Mouse (Mus musculus) heart, postnatal 36 days (tissue): ENCODE data around the gene Ube2v1. TPM values are rescaled to one million over a fixed set of nuclear protein-coding genes. Genes with fewer than 3 reads are reported as not detected.

Experiments used
- DNase-seq, 2 experiments: peaks; one replicate each; pipeline ENCODE4 v3.0.0; 2021 to 2022
- intact Hi-C: fragments of 180-260 bp; cut with DNase I; formaldehyde crosslinking; loops from one replicate; pipeline ENCODE4 v1.15.1; 2025
- microRNA-seq, 2 experiments: library from miRNA; unstranded; fragments of <30 nt; microRNA quantifications; one replicate each; pipeline ENCODE4 v1.2.0; 2021; ENCODE audit warnings: borderline number of aligned reads in 2 of 2
- total RNA-seq, 2 experiments: library from RNA; stranded (reverse); gene quantifications; 2 replicates each; pipeline ENCODE4 v1.2.3; 2021

Ube2v1 gene
- total RNA-seq, 2 experiments from 2014 or later = 111 to 114 TPM

DNA sequence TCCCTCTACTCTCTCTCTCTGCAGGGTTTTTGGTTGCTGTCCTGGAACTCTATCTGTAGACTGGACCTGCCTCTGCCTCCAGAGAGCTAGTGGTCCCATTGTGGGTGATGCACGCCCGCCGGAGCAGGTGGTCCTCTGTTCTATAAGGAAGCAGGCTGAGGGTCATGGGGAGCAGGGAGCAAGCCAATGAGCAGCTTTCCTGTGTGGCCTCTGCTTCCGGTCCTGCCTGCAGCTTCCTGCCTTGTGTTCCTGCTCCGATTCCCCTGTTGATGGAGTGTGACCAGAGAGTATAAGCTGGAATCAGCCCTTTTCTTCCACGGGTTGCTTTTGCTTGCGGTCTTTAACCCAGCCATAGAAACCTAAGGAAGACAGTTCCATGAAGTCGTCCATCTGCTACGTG is 63.8 kb downstream of the Ube2v1 start:
- intact Hi-C loops = no loop called here
- DNase-seq = no peak

DNA sequence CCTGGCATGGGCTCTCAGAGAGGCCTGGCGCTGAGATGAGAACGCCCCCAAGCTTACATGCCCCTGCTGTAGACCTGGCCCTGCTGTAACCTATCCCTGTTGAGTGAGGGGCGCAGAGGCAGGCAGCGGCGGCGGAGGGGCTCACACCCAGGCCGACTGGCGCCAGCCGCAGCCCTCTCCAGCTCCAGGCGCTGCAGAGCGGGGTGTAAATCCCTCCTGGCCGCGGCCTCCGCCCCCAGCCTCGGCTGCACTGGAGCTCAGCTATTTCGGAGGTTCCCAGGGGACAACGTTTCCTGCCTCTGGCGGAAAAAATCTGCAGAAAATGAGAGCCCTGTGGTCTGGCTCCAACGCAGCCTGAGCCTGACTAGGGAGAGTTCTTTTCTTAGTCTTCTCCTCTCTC is 66.2 kb downstream of the Ube2v1 start:
- DNase-seq = peak; percentile 71 to 77
- intact Hi-C loops = loop anchor here (2.0 kb wide), 2 partner anchors 19 to 29 kb away; no protein-coding TSS in a partner anchor

DNA sequence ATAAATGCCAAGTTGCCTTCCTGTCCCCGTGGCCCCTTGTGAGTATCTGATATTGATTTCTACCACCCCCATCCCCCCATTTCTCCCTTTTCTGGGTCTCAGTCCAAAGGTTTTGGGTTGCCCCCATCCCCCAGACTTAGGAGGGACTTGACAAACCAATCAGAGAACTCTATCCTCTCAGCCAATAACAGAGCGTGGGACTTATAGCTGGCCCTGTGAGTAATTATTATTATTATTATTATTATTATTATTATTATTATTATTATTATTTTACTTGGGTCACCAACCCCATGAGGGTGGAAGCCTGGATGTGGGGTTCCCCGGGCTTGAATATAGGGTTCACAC is 66.6 kb downstream of the Ube2v1 start:
- intact Hi-C loops = loop anchor here (2.0 kb wide), 2 partner anchors 18 to 30 kb away; no protein-coding TSS in a partner anchor
- no peak for DNase-seq

DNA sequence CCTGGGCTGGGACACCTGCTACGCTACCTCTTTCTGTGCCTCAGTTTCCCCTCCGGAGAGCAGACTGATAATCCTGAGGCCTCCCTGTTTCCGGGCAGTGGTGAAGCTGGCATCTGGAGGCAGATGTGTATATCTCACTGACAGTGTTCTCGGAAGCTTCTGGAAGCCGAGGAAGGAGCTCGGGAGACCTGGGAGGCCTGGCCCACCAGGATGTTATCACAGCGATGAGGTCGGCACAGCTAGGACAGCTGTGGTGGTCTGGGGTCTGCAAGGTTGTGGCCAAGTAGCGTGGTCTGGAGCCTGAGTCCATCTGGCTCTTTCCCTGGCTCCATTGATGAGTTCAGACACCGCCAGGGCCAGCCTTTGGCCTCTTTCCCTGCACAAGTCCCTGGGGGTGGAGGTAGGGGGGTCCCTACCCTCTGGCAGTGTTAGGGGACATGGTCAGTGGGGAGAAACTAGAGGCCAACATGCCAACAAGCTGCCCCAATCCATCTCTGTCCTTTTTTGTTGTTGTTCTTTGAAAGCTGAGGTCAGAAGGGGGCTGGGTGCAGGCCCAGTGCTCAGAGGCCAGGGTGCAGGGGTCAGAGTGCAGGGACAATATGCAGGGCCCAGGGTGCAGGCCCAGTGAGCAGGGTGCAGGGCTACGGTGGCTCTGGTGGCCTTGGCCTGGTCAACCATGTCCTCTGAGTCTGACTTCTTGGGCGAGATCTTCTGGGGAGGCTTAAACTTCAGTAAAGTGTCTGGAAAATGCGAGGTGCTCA is 67.2 kb downstream of the Ube2v1 start:
- intact Hi-C loops = loop anchor here (2.0 kb wide), 2 partner anchors 18 to 30 kb away; no protein-coding TSS in a partner anchor
- DNase-seq = no peak

DNA sequence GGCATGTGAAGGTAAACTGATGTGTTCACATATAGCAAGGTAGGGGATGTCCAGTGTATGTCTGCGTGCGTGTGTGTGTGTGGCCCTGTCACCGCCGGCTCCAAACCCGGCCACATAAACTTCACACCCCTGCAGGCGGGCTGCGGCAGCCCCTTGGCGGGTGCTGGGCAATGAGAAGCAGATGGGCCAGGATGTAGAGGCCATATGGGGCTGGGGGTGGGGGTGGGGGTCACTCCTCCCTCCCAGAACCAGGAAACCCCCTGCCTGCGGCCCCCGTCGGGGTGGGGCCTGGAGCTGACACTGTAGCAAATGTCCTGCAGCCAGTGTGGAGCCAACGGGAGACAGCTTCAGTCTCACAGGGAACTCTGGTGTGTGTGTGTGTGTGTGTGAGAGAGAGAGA is 68.2 kb downstream of the Ube2v1 start:
- DNase-seq = no peak
- intact Hi-C loops = loop anchor here (2.0 kb wide), 2 partner anchors 17 to 31 kb away; no protein-coding TSS in a partner anchor

DNA sequence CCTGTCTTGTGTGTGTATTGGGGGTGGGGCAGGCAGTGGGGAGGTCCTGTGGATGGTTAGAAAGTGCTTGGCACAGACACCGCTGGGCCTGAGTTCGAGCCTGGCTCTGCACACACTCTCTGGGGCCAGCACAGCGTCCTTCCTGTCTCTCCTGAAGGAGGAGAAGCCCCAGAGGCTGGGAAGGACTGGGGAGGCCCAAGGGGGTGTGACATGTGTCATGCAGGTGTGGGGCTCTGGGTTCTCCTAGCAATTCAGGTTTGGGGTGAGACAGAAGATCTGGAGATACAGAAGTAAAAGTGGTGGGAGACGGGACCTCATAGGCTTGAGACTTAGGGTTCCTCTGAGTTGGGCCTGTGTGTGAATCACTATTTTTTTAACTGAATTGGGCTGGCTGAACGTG is 68.9 kb downstream of the Ube2v1 start:
- DNase-seq = no peak
- intact Hi-C loops = no loop called here

DNA sequence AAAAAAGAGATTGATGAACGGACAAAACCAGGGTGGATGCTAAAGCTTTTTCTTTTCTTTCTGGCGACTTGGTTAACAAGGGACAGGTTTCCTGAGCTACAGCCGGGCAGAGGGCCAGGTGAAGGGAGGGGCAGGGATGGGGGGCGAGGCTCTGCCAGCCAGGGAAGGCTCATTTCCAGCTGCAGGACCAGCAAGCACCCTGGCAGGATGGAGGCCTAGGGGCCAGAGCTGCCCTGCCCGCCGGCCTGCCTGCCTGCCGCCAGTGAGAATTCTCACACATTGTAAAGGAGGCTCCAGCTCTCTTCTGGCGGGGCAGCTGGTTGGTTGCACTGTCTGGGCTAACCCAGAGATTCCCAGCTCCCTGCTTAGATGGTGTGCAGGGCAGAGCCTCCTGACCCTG is 69.8 kb downstream of the Ube2v1 start:
- intact Hi-C loops = no loop called here
- peak in 1 of 2 experiments; percentile 49 for DNase-seq

DNA sequence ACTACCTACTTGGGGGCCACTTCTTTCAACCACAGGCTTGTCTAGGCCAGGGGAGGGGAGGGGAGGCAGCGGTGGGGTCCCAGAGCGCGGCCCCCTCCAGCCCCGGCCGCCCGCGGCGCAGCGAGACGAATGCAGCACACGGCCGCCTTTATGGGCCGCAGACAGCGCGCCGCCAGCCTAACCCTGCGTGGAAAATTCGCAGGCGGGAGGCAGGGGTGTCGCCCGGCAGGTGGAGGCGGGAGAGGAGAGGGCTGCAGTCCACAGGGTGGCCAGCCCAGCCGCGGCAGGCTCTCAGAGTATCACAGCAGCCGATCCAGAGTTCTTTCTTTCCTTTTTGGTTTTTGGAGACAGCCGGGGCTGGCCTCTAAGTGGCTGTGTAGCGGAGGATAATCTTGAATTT is 72.5 kb downstream of the Ube2v1 start:
- intact Hi-C loops = no loop called here
- DNase-seq = no peak

Small RNAs within 50 kb of the gene (microRNA-seq; reads per million reads assigned to microRNA genes)
- 0 reads per million in 2 experiments for gene Gm22355

Other genes starting within 250 kb of the Ube2v1 start
- gene Slc9a8, start 210.4 kb downstream of the Ube2v1 start, total RNA-seq = 10 to 100 TPM; 24.7 to 27.9 TPM
- 10 to 100 TPM; 68.2 to 70.1 TPM for gene Rnf114, start 139.4 kb downstream of the Ube2v1 start, total RNA-seq
- 10 to 100 TPM; 13.6 to 14.6 TPM for gene Spata2, start 139.2 kb downstream of the Ube2v1 start, total RNA-seq
- gene Snai1, start 93.9 kb downstream of the Ube2v1 start, total RNA-seq = 1 to 10 TPM; 1.5 to 2.0 TPM
- gene Gm20431, start 29.4 kb upstream of the Ube2v1 start, total RNA-seq = 10 to 100 TPM; 14.0 to 20.7 TPM
- 100 to 1,000 TPM in 1 of 2 experiments, 10 to 100 TPM in 1; 93.7 to 108 TPM for gene Cebpb, start 56.8 kb upstream of the Ube2v1 start, total RNA-seq
- gene Tmem189, start 57.7 kb upstream of the Ube2v1 start, total RNA-seq = 10 to 100 TPM; 26.6 to 29.9 TPM